Mouse (Mus musculus) liver, adult 2 months (tissue): Measurements from ENCODE around the gene Tnik. TPM values are rescaled to one million over a fixed set of nuclear protein-coding genes. Genes with fewer than 3 reads are reported as not detected.

Source experiments
- DNase-seq: peaks from one replicate; pipeline ENCODE4 v3.0.0-alpha.2; 2011; ENCODE audit warnings: low read depth, low spot score; ENCODE audit errors: extremely low read depth
- H3K27ac ChIP-seq: fragments of 200-500 bp; replicated peaks from 2 replicates; pipeline ENCODE4 v1.5.1; 2012; ENCODE audit warnings: low read depth, mild to moderate bottlenecking, control low read depth, inconsistent platforms, low read length; ENCODE audit not compliant: insufficient read depth
- H3K27me3 ChIP-seq: fragments of 200-500 bp; 2 replicates; pipeline ENCODE4 v1.6.1; 2012; ENCODE audit warnings: mild to moderate bottlenecking, moderate library complexity, low read length, inconsistent platforms; ENCODE audit not compliant: control insufficient read depth, insufficient read depth
- H3K36me3 ChIP-seq: fragments of 200-500 bp; 2 replicates; pipeline ENCODE4 v1.6.1; 2012; ENCODE audit warnings: low read length, inconsistent platforms; ENCODE audit not compliant: control insufficient read depth, insufficient read depth
- H3K4me1 ChIP-seq: fragments of 200-500 bp; 2 replicates; pipeline ENCODE4 v1.6.1; 2011; ENCODE audit warnings: low read length; ENCODE audit not compliant: control insufficient read depth, insufficient read depth
- H3K4me3 ChIP-seq: fragments of 200-500 bp; 2 replicates; pipeline ENCODE4 v1.5.1; 2011; ENCODE audit warnings: low read depth, mild to moderate bottlenecking, control low read depth, low read length, moderate library complexity; ENCODE audit not compliant: insufficient read depth
- H3K79me2 ChIP-seq: fragments of 200-500 bp; 2 replicates; pipeline ENCODE4 v1.6.1; 2012; ENCODE audit warnings: inconsistent platforms, mild to moderate bottlenecking, low read length, moderate library complexity; ENCODE audit not compliant: control insufficient read depth, insufficient read depth
- H3K9ac ChIP-seq: fragments of 200-500 bp; 2 replicates; pipeline ENCODE4 v1.6.1; 2012; ENCODE audit warnings: low read depth, mild to moderate bottlenecking, control low read depth, inconsistent platforms, low read length
- CTCF ChIP-seq: fragments of 200-500 bp; IDR thresholded peaks from 2 replicates; pipeline ENCODE4 v1.5.1; 2011; ENCODE audit warnings: low read depth, low read length, control low read depth
- POLR2A ChIP-seq: fragments of 200-500 bp; IDR thresholded peaks from 2 replicates; pipeline ENCODE4 v1.6.1; 2011; ENCODE audit warnings: low read length, control low read depth; ENCODE audit not compliant: insufficient read depth; ENCODE audit errors: extremely low read depth
- WGBS: fragments of 180-500 bp; shearing (Covaris S2); methylation state at CpG from one replicate; pipeline ENCODE4 v1.1.7; 2018; 5-methylcytosine and 5-hydroxymethylcytosine counted together
- polyA plus RNA-seq: library from polyadenylated mRNA; depleted of rRNA; stranded (reverse); fragments of >200 nt; gene quantifications from 2 replicates; pipeline ENCODE4 v1.2.3, GENCODE M21; 2012
- total RNA-seq: library from RNA; depleted of rRNA; stranded (reverse); fragments of >200 nt; gene quantifications from 2 replicates; pipeline ENCODE4 v1.2.3, GENCODE M21; 2014

Gene Tnik
- total and polyA plus RNA-seq, 2 experiments = 1.2 to 2.8 TPM

DNA sequence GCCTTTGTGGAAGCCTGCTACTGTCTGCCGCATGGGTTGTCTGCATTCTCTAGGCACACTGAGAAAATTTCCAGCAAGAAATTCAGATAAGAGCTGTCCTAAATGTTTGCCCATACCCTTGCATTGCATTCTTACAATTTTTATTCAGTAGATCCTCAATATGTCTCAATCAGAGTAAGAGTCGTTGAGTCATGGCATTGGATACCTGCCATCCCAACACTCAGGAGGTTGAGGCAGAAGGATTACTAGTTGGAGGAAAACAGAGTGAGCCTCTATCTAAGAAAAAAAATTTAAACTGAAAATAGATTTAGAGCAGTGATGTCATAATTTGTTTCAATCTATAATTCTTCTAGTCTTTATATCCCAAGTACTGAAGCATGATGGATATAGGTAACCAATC lies 109.4 kb downstream of the Tnik start:
- Histone ChIP-seq H3K27me3 (no peaks in the 10 kb centered on the region), H3K9ac (no peak overlapping the region), H3K4me3 (no peak overlapping the region), H3K27ac (no peak overlapping the region), H3K4me1 (no peaks in the 10 kb centered on the region), H3K79me2 (no peaks in the 10 kb centered on the region), H3K36me3 (no peaks in the 10 kb centered on the region)
- WGBS = 95% methylated on average over 2 of the region's 2 CpGs
- DNase-seq = no peak
- TF ChIP-seq POLR2A (no peak), CTCF (no peak)

GRCm38 (mm10) chr3:28374738-28375510 lies 111.9 kb downstream of the Tnik start:
- Histone ChIP-seq H3K27me3 (no peaks in the 10 kb centered on the region), H3K36me3 (no peaks in the 10 kb centered on the region), H3K9ac (no peak overlapping the region), H3K79me2 (no peaks in the 10 kb centered on the region), H3K4me3 (no peak overlapping the region), H3K27ac (no peak overlapping the region), H3K4me1 (no peaks in the 10 kb centered on the region)
- 88% methylated on average over 6 of the region's 6 CpGs for WGBS
- TF ChIP-seq CTCF = no peak
- no peak for TF ChIP-seq POLR2A
- DNase-seq = no peak

- H3K79me2 ChIP-seq = no peaks in the 10 kb centered on the region
- 72% methylated on average over 2 of the region's 2 CpGs for WGBS
- no peak for TF ChIP-seq CTCF
- TF ChIP-seq POLR2A = no peak
- DNase-seq = no peak
- no peaks in the 10 kb centered on the region for H3K27me3 ChIP-seq
- H3K36me3 ChIP-seq = no peaks in the 10 kb centered on the region
- no peak overlapping the region for H3K27ac ChIP-seq
- H3K9ac ChIP-seq = no peak overlapping the region
- no peak overlapping the region for H3K4me3 ChIP-seq
- no peaks in the 10 kb centered on the region for H3K4me1 ChIP-seq
Observed at GRCm38 (mm10) chr3:28380224-28380623, 117.2 kb downstream of the Tnik start.

GRCm38 (mm10) chr3:28383526-28384126 lies 120.6 kb downstream of the Tnik start:
- whole genome bisulfite sequencing = 74% methylated on average over 11 of the region's 11 CpGs
- no peaks in the 10 kb centered on the region for H3K79me2 ChIP-seq
- no peak overlapping the region for H3K4me3 ChIP-seq
- no peak overlapping the region for H3K27ac ChIP-seq
- H3K27me3 ChIP-seq = no peaks in the 10 kb centered on the region
- H3K4me1 ChIP-seq = no peaks in the 10 kb centered on the region
- no peak overlapping the region for H3K9ac ChIP-seq
- no peak for DNase-seq
- no peak for TF ChIP-seq POLR2A
- TF ChIP-seq CTCF = no peak
- H3K36me3 ChIP-seq = no peaks in the 10 kb centered on the region

GRCm38 (mm10) chr3:28385199-28385975 lies 122.4 kb downstream of the Tnik start:
- TF ChIP-seq POLR2A (no peak), CTCF (no peak)

GRCm38 (mm10) chr3:28388540-28388939 lies 125.5 kb downstream of the Tnik start:
- DNase-seq = no peak
- no peak overlapping the region for H3K27ac ChIP-seq
- TF ChIP-seq POLR2A = no peak
- TF ChIP-seq CTCF = no peak
- WGBS = 85% methylated on average over 3 of the region's 3 CpGs
- no peaks in the 10 kb centered on the region for H3K4me1 ChIP-seq
- no peak overlapping the region for H3K9ac ChIP-seq
- H3K36me3 ChIP-seq = no peaks in the 10 kb centered on the region
- no peaks in the 10 kb centered on the region for H3K79me2 ChIP-seq
- H3K4me3 ChIP-seq = no peak overlapping the region
- no peaks in the 10 kb centered on the region for H3K27me3 ChIP-seq

More at GRCm38 (mm10) chr3:28385199-28385975, 122.4 kb downstream of the Tnik start:
- H3K9ac ChIP-seq = no peak overlapping the region
- H3K79me2 ChIP-seq = no peaks in the 10 kb centered on the region
- no peaks in the 10 kb centered on the region for H3K27me3 ChIP-seq
- H3K36me3 ChIP-seq = no peaks in the 10 kb centered on the region
- no peak overlapping the region for H3K4me3 ChIP-seq
- no peak for DNase-seq
- WGBS = 94% methylated on average over 10 of the region's 10 CpGs
- no peak overlapping the region for H3K27ac ChIP-seq
- H3K4me1 ChIP-seq = no peaks in the 10 kb centered on the region
